Mouse (Mus musculus) liver, embryonic 11.5 days (tissue): Measurements from ENCODE around the gene Gm10800. TPM values are rescaled to one million over a fixed set of nuclear protein-coding genes. Genes with fewer than 3 reads are reported as not detected.
"Not testable (repeated sequence)": the region's sequence is repeated elsewhere in the genome, so short reads cannot be mapped to it uniquely, and the experiment has no call there.

Experiments
- ATAC-seq: fragments of 200-750 bp; cut with Nextera tagmentation; replicated peaks from 2 replicates; pipeline ENCODE4 v1.8.0; 2017; ENCODE audit warnings: moderate number of reproducible peaks, mild to moderate bottlenecking, moderate TSS enrichment, moderate library complexity; ENCODE audit not compliant: low FRiP score
- DNase-seq: peaks from one replicate; pipeline ENCODE4 v3.0.0-alpha.2; 2017; ENCODE audit warnings: low spot score
- H3K27ac ChIP-seq: fragments of 300-500 bp; sonication (generic); 2 replicates; pipeline ENCODE4 v1.5.1; 2014; ENCODE audit warnings: mild to moderate bottlenecking, low read depth, low read length, control low read depth
- H3K27me3 ChIP-seq: fragments of 300-500 bp; sonication (generic); replicated peaks from 2 replicates; pipeline ENCODE4 v1.6.1; 2014; ENCODE audit warnings: low read length, mixed read lengths; ENCODE audit not compliant: control insufficient read depth, insufficient read depth
- H3K36me3 ChIP-seq: fragments of 300-500 bp; sonication (generic); 2 replicates; pipeline ENCODE4 v1.6.1; 2014; ENCODE audit warnings: mild to moderate bottlenecking, low read length, moderate library complexity, mixed read lengths; ENCODE audit not compliant: control insufficient read depth, insufficient read depth
- H3K4me1 ChIP-seq: fragments of 300-500 bp; sonication (generic); replicated peaks from 2 replicates; pipeline ENCODE4 v1.6.1; 2014; ENCODE audit warnings: low read length, mixed read lengths; ENCODE audit not compliant: control insufficient read depth, insufficient read depth
- H3K4me2 ChIP-seq: fragments of 300-500 bp; sonication (generic); 2 replicates; pipeline ENCODE4 v1.6.1; 2014; ENCODE audit warnings: mild to moderate bottlenecking, control low read depth, moderate library complexity
- H3K4me3 ChIP-seq: fragments of 300-500 bp; sonication (generic); 2 replicates; pipeline ENCODE4 v1.5.1; 2014; ENCODE audit warnings: low read depth, low read length, control low read depth
- H3K9ac ChIP-seq: fragments of 300-500 bp; sonication (generic); 2 replicates; pipeline ENCODE4 v1.6.1; 2014; ENCODE audit warnings: low read depth, low read length, control low read depth
- H3K9me3 ChIP-seq: fragments of 300-500 bp; sonication (generic); 2 replicates; pipeline ENCODE4 v1.6.1; 2016; ENCODE audit warnings: low read length, inconsistent platforms, mixed read lengths; ENCODE audit not compliant: control insufficient read depth
- WGBS: fragments of 180-500 bp; shearing (Covaris S2); extraction: QIAGEN DNeasy Blood & Tissue Kit; methylation state at CpG from one replicate; pipeline ENCODE4 v1.1.7; 2014; 5-methylcytosine and 5-hydroxymethylcytosine counted together
- polyA plus RNA-seq: library from polyadenylated mRNA; unstranded; fragments of >200 nt; fragmentation: Nextera tagmentation; extraction: Ambion mirVana; gene quantifications from 2 replicates; pipeline ENCODE4 v1.2.1, GENCODE M21; 2014

Gm10800 gene
- polyA plus RNA-seq = not detected in 2 replicates

DNA sequence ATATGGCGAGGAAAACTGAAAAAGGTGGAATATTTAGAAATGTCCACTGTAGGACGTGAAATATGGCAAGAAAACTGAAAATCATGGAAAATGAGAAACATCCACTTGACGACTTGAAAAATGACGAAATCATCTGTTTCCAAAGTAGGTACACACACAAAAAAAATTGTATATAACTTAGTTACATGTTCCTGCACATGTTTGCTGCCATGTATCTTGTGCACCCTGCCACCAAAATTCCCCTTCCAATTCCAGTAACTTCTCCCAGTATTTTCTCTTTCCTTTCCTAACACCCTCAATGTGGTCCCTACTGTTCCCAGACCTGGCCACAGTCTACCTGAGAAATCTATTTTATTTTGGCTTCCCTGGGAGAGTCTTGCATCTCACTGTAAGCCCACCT, at the start of gene Gm10800:
Gene Gm10800, minus strand, starts transcription at position 101 of the 400 bp plus-strand sequence.
- H3K27me3 ChIP-seq, H3K9ac ChIP-seq, DNase-seq, ATAC-seq, H3K4me1 ChIP-seq, H3K27ac ChIP-seq, H3K4me3 ChIP-seq, H3K36me3 ChIP-seq, H3K4me2 ChIP-seq, H3K9me3 ChIP-seq: not testable (repeated sequence)
- WGBS = 83% methylated on average over 4 of the region's 4 CpGs

GRCm38 (mm10) chr2:98697533-98697932, 30.4 kb upstream of the Gm10800 start:
- DNase-seq (no peak), ATAC-seq (no peak)
- Histone ChIP-seq H3K4me3 (no peak overlapping the region), H3K9ac (no peak overlapping the region), H3K4me2 (no peak overlapping the region), H3K36me3 (no peaks in the 10 kb centered on the region), H3K9me3 (no peaks in the 10 kb centered on the region), H3K4me1 (no peaks in the 10 kb centered on the region), H3K27me3 (no peaks in the 10 kb centered on the region), H3K27ac (no peak overlapping the region)
- WGBS = 88% methylated on average over 1 of the region's 1 CpGs

- not testable (repeated sequence) for H3K36me3 ChIP-seq, H3K4me1 ChIP-seq, H3K27ac ChIP-seq, H3K27me3 ChIP-seq, ATAC-seq, H3K9ac ChIP-seq, H3K9me3 ChIP-seq, H3K4me3 ChIP-seq, H3K4me2 ChIP-seq, DNase-seq
- 67% methylated on average over 4 of the region's 5 CpGs for WGBS
Observed at GRCm38 (mm10) chr2:98661937-98662336, 5.2 kb downstream of the Gm10800 start, which contains the start of gene Gm10801. Gene Gm10801, plus strand, starts transcription at chr2:98662237.

Other genes with a start within 250 kb of the Gm10800 start
- gene Gm10801, start 5.1 kb downstream of the Gm10800 start, polyA plus RNA-seq = not detected in 2 replicates